Mouse (Mus musculus) erythroblast, embryonic 14.5 days (primary cell): ENCODE measurements around the gene Gng8.

Source experiments
- GATA1 ChIP-seq: IDR thresholded peaks from 2 replicates; pipeline ENCODE4 v1.6.1; 2012; ENCODE audit warnings: low read length, inconsistent platforms, mixed read lengths
- TAL1 ChIP-seq: IDR thresholded peaks from 3 replicates; pipeline ENCODE4 v1.6.1; 2012; ENCODE audit warnings: low read length, inconsistent platforms, mixed read lengths

DNA sequence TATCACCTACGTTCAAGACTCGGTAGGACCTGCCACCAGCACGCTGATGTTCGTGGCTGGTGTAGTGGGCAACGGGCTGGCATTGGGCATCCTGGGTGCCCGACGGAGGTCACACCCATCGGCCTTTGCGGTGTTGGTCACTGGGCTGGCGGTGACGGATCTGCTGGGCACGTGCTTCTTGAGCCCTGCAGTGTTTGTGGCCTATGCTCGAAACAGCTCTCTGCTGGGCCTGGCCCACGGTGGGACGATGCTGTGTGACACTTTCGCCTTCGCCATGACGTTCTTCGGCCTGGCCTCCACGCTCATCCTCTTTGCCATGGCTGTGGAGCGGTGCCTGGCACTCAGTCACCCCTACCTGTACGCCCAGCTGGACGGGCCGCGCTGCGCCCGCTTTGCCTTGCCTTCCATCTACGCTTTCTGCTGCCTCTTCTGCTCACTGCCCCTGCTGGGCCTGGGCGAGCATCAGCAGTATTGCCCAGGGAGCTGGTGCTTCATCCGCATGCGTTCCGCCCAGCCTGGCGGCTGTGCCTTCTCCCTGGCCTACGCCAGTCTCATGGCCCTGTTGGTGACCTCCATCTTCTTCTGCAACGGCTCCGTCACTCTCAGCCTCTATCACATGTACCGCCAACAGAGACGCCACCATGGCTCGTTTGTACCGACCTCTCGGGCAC, 15.4 kb downstream of the Gng8 start:
- TF ChIP-seq GATA1 (no peak), TAL1 (no peak)
